Comparison of ENCODE assay signal across 22 mouse cellular contexts in the genomic region with DNA sequence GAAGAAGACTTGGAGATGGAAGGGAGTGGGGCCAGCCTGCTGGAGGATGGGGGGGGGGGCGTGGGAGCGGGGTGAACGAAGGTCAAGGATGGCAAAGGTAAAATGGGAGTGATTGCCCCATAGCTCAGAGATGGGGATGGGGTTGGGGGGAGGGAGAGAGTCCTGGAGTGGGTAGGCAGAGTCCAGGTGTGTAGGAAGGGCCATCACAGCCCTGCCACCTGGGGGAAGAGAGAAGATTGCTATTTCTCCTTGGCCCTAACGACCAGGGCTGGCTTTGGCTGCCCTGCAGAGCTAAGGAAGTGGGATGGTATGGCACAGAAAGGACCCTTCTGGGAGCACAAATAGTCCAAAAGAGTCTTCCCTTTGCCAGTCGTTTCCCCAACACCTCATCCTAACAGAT. TPM values are rescaled to one million over a fixed set of nuclear protein-coding genes. Genes with fewer than 3 reads are reported as not detected.
DNase-seq lines count a peak whose midpoint lies in the region; ATAC-seq and TF ChIP-seq lines count a peak whose summit lies in the region.
"Had no signal": no experiment of that assay in that cellular context is flagged by ENCODE, and none has a peak within 500 bp of the region (broad histone marks: within the 10 kb centered on the region; RNA-seq: fewer than 3 reads in every experiment).

No protein-coding gene starts in this region.

- H3K4me2 ChIP-seq in forebrain, embryonic 15.5 days (replicated peaks), result no peak overlapping the region
- no peak overlapping the region for H3K4me2 ChIP-seq in forebrain, embryonic 12.5 days
- H3K4me2 ChIP-seq in hindbrain, embryonic 13.5 days, result no peak overlapping the region
- H3K4me2 ChIP-seq in neural tube, embryonic 15.5 days, result no peak overlapping the region
- H3K4me2 ChIP-seq: embryonic facial prominence, embryonic 13.5 days; heart, embryonic 13.5 days; intestine, embryonic 15.5 days had no signal

- WGBS in forebrain, embryonic 15.5 days, result 82% methylated on average over 5 of the region's 5 CpGs
- WGBS in forebrain, embryonic 12.5 days, result 88% methylated on average over 5 of the region's 5 CpGs
- WGBS in hindbrain, embryonic 13.5 days, result 94% methylated on average over 5 of the region's 5 CpGs
- 88% methylated on average over 5 of the region's 5 CpGs for WGBS in hindbrain, embryonic 10.5 days
- 90% methylated on average over 5 of the region's 5 CpGs for WGBS in neural tube, embryonic 15.5 days

- peak; percentile 34; the same call in 1 of the 2 replicates for ATAC-seq in forebrain, embryonic 15.5 days (replicated peaks)
- no peak for ATAC-seq in forebrain, embryonic 12.5 days (ENCODE audit: low FRiP score)
- 0 out of 2 replicates have a peak, but pooled peaks have one; percentile 15 for ATAC-seq in hindbrain, embryonic 13.5 days (ENCODE audit: low FRiP score)
- ATAC-seq in neural tube, embryonic 15.5 days (ENCODE audit: low FRiP score), result peak; percentile 37
- ATAC-seq: forebrain, embryonic 14.5 days; intestine, embryonic 15.5 days had no signal

- TF ChIP-seq CTCF in layer of hippocampus, adult 2 months (conservative IDR thresholded peaks at IDR 0.05), result no peak

- H3K27me3 ChIP-seq in forebrain, embryonic 15.5 days, result no peaks in the 10 kb centered on the region
- no peaks in the 10 kb centered on the region for H3K27me3 ChIP-seq in forebrain, embryonic 12.5 days
- H3K27me3 ChIP-seq in hindbrain, embryonic 13.5 days, result no peaks in the 10 kb centered on the region
- no peaks in the 10 kb centered on the region for H3K27me3 ChIP-seq in hindbrain, embryonic 10.5 days (ENCODE audit: insufficient read depth, poor library complexity, severe bottlenecking)
- no peaks in the 10 kb centered on the region for H3K27me3 ChIP-seq in neural tube, embryonic 15.5 days (replicated peaks)
- H3K27me3 ChIP-seq: embryonic facial prominence, embryonic 13.5 days; heart, embryonic 13.5 days; intestine, embryonic 15.5 days had no signal

- H3K4me1 ChIP-seq in forebrain, embryonic 15.5 days, result no peaks in the 10 kb centered on the region
- H3K4me1 ChIP-seq in forebrain, embryonic 12.5 days, result no peaks in the 10 kb centered on the region
- H3K4me1 ChIP-seq in hindbrain, embryonic 13.5 days (replicated peaks), result no peaks in the 10 kb centered on the region
- H3K4me1 ChIP-seq in hindbrain, embryonic 10.5 days (replicated peaks), result no peaks in the 10 kb centered on the region
- H3K4me1 ChIP-seq in neural tube, embryonic 15.5 days, result no peaks in the 10 kb centered on the region
- H3K4me1 ChIP-seq: embryonic facial prominence, embryonic 13.5 days; heart, embryonic 13.5 days; intestine, embryonic 15.5 days had no signal

- no peak overlapping the region for H3K4me3 ChIP-seq in forebrain, embryonic 15.5 days
- no peak overlapping the region for H3K4me3 ChIP-seq in forebrain, embryonic 12.5 days (replicated peaks)
- H3K4me3 ChIP-seq in hindbrain, embryonic 13.5 days, result no peak overlapping the region
- H3K4me3 ChIP-seq in hindbrain, embryonic 10.5 days, result no peak overlapping the region
- H3K4me3 ChIP-seq in layer of hippocampus, adult 2 months, result no peak overlapping the region
- no peak overlapping the region for H3K4me3 ChIP-seq in neural tube, embryonic 15.5 days (replicated peaks)
- H3K4me3 ChIP-seq: embryonic facial prominence, embryonic 13.5 days; heart, adult 2 months; heart, embryonic 13.5 days; intestine, embryonic 15.5 days had no signal

- DNase-seq in hindbrain, embryonic 10.5 days (ENCODE audit: low spot score), result no peak
- no peak for DNase-seq in layer of hippocampus, adult 2 months (ENCODE audit: low spot score in 2 of 2)
- no peak for DNase-seq in layer of hippocampus, adult 9-10 months (ENCODE audit: low spot score)
- no peak for DNase-seq in neural tube, embryonic 10.5 days (ENCODE audit: extremely low spot score, low spot score)
- DNase-seq: adrenal gland, postnatal 25 days; cerebellum, adult 18-20 months; cerebellum, adult 9-11 months; cerebellum, postnatal 36 days; gastrocnemius, postnatal 10 days; heart, adult 2 months; heart, postnatal 10 days; heart, postnatal 4 days had no signal

- H3K9me3 ChIP-seq in forebrain, embryonic 15.5 days, result no peaks in the 10 kb centered on the region
- no peaks in the 10 kb centered on the region for H3K9me3 ChIP-seq in forebrain, embryonic 12.5 days
- H3K9me3 ChIP-seq in hindbrain, embryonic 13.5 days, result no peaks in the 10 kb centered on the region
- H3K9me3 ChIP-seq in hindbrain, embryonic 10.5 days, result no peaks in the 10 kb centered on the region
- no peaks in the 10 kb centered on the region for H3K9me3 ChIP-seq in neural tube, embryonic 15.5 days (replicated peaks)
- H3K9me3 ChIP-seq: embryonic facial prominence, embryonic 13.5 days; heart, embryonic 13.5 days; intestine, embryonic 15.5 days had no signal

- H3K27ac ChIP-seq in forebrain, embryonic 15.5 days (replicated peaks), result no peak overlapping the region
- H3K27ac ChIP-seq in forebrain, embryonic 12.5 days, result no peak overlapping the region
- no peak overlapping the region for H3K27ac ChIP-seq in hindbrain, embryonic 13.5 days
- H3K27ac ChIP-seq in hindbrain, embryonic 10.5 days, result no peak overlapping the region
- H3K27ac ChIP-seq in layer of hippocampus, adult 2 months, result peak overlapping the region; percentile 53
- no peak overlapping the region for H3K27ac ChIP-seq in neural tube, embryonic 15.5 days (replicated peaks)
- H3K27ac ChIP-seq: embryonic facial prominence, embryonic 13.5 days; heart, adult 2 months; heart, embryonic 13.5 days; intestine, embryonic 15.5 days had no signal

- H3K36me3 ChIP-seq in forebrain, embryonic 15.5 days, result peaks cover 51% of the 10 kb centered on the region
- H3K36me3 ChIP-seq in forebrain, embryonic 12.5 days (replicated peaks), result peaks cover 27% of the 10 kb centered on the region
- peaks cover 86% of the 10 kb centered on the region for H3K36me3 ChIP-seq in hindbrain, embryonic 13.5 days
- peaks cover 32% of the 10 kb centered on the region for H3K36me3 ChIP-seq in hindbrain, embryonic 10.5 days
- H3K36me3 ChIP-seq in neural tube, embryonic 15.5 days, result peaks cover 81% of the 10 kb centered on the region
- H3K36me3 ChIP-seq: intestine, embryonic 15.5 days had no signal

- no peak overlapping the region for H3K9ac ChIP-seq in forebrain, embryonic 15.5 days (replicated peaks)
- H3K9ac ChIP-seq in forebrain, embryonic 12.5 days, result no peak overlapping the region
- no peak overlapping the region for H3K9ac ChIP-seq in hindbrain, embryonic 13.5 days
- no peak overlapping the region for H3K9ac ChIP-seq in neural tube, embryonic 15.5 days (replicated peaks)
- H3K9ac ChIP-seq: embryonic facial prominence, embryonic 13.5 days; heart, embryonic 13.5 days; intestine, embryonic 15.5 days had no signal

RNA-seq across cellular contexts. Expression of a gene that starts 25.2 kb away (rescaled TPM):
- 89.7 and 90.5 TPM in 2 replicates for polyA plus RNA-seq in forebrain, embryonic 15.5 days (2015; fragmentation: Nextera tagmentation; extraction: Ambion mirVana)
- 23.1 and 27.5 TPM in 2 replicates for polyA plus RNA-seq in forebrain, embryonic 12.5 days (2016; fragmentation: Nextera tagmentation; extraction: Ambion mirVana)
- polyA plus RNA-seq in hindbrain, embryonic 13.5 days (2015; fragmentation: Nextera tagmentation; extraction: Ambion mirVana), result 101 and 111 TPM in 2 replicates
- polyA plus RNA-seq in hindbrain, embryonic 10.5 days (2016; fragmentation: Nextera tagmentation; extraction: Ambion mirVana), result 5.3 and 12.8 TPM in 2 replicates
- total RNA-seq in layer of hippocampus, adult 2 months (2021), result 100 to 1,000 TPM; 254 to 266 TPM
- 121 and 137 TPM in 2 replicates for polyA plus RNA-seq in neural tube, embryonic 15.5 days (2015; fragmentation: Nextera tagmentation; extraction: Ambion mirVana)
- total RNA-seq: MEL had no signal
- polyA plus RNA-seq: C2C12 had no signal
